Mouse (Mus musculus) ES-Bruce4 (cell line): Measurements from ENCODE around the gene Grm4.

Experiments
- CTCF ChIP-seq: IDR thresholded peaks from one replicate; pipeline ENCODE4 v1.8.1; 2011; ENCODE audit warnings: low read depth, low read length
- EP300 ChIP-seq: IDR thresholded peaks from 2 replicates; pipeline ENCODE4 v1.6.1; 2011; ENCODE audit warnings: low read depth, low read length; ENCODE audit not compliant: insufficient read depth

DNA sequence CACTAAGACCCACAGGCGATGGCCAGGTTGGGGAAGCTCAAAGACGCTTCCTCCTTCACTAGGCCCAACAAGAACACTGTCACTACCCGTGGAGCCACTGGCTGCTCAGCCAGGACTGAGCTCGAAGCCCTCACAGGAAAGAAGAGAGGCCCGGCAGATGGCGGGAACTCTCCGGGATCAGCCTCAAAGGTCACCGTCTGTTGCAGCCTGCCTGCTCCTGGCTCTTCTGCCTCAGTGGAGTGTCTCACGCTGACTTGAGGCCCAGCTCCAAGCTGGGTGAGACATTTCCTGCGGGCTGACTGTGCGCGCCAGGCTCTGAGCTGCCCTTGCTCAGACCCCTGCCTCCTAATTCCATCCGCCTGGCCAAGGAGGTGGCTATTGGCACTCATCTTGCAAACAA lies 22.1 kb downstream of the Grm4 start:
- TF ChIP-seq CTCF, result no peak
- no peak for TF ChIP-seq EP300
